Mouse (Mus musculus) urinary bladder, adult 18-20 months (tissue): ENCODE data around the gene Mdp1.

Experiments
- DNase-seq, 2 experiments: peaks; one replicate each; pipeline ENCODE4 v3.0.0; 2022; ENCODE audit warnings: low spot score in 2 of 2, mixed read lengths in 2 of 2

Mdp1 gene

GRCm38 (mm10) chr14:55643060-55643907, 17.0 kb downstream of the Mdp1 start, which contains the start of gene Tm9sf1:
Gene Tm9sf1, minus strand, starts transcription at chr14:55643806.
- DNase-seq = peak; percentile 79 to 96

DNA sequence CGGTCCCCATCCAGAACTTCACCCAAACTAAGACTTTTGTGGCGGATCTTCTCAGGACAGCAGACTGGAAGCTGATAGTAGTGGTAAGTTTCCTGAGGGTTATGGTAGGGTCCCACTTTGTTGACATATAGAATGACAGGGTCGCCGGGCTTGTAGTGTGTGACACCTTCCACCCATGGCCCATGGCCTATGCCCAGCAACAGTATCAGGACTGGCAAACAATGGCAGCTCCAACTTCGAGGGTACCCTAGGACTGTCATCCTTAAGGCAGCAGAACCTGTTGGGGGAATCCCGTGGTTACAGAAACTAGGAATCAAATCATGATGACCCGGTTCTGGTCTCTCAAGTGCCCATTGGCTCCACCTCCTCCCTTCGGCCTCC, 17.6 kb downstream of the Mdp1 start:
- no peak for DNase-seq

DNA sequence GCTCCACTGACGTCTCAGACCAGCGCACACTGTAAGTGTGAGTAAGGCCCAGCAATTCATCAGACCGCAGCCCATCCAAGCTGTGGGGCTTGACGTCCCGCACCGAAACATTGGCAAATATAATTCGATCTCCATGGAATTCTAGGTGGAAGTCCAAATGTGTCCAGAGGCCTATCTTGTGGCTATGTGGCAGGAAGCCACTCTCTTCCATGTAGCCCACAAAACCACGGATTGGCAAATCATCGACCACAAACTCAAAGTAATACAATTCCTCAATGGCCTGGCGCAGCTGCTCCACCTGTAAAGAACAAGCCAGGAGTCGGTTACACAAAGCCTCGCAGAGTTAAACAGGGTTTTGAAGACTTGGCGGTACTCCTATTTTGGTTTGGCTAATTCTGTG, 19.0 kb downstream of the Mdp1 start:
- DNase-seq = no peak

DNA sequence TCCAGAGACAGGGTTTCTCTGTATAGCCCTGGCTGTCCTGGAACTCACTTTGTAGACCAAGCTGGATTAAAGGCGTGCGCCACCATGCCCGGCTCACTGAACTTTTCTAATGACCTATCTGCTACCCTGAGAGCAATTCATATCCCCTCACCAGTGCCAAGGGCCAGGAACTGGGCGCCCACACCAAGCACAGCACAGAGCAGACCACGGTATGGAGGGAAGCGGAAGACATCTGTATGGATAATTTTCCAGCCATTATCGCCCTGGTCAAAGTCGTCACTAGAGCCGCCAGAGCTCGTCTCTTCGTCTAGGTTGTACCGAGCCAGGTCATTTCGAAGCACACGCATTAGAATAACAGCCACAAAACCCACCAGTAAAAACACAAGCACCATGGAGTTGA, 19.5 kb downstream of the Mdp1 start:
- no peak for DNase-seq

GRCm38 (mm10) chr14:55637795-55638194, 22.5 kb downstream of the Mdp1 start, which contains the start of gene Gm49378:
Gene Gm49378, minus strand, starts transcription at chr14:55637895.
- DNase-seq = no peak

GRCm38 (mm10) chr14:55635523-55636007, 24.7 kb downstream of the Mdp1 start, which contains the start of gene Ipo4:
Gene Ipo4, minus strand, starts transcription at chr14:55635957.
- peak in 1 of 2 experiments; percentile 81 for DNase-seq

DNA sequence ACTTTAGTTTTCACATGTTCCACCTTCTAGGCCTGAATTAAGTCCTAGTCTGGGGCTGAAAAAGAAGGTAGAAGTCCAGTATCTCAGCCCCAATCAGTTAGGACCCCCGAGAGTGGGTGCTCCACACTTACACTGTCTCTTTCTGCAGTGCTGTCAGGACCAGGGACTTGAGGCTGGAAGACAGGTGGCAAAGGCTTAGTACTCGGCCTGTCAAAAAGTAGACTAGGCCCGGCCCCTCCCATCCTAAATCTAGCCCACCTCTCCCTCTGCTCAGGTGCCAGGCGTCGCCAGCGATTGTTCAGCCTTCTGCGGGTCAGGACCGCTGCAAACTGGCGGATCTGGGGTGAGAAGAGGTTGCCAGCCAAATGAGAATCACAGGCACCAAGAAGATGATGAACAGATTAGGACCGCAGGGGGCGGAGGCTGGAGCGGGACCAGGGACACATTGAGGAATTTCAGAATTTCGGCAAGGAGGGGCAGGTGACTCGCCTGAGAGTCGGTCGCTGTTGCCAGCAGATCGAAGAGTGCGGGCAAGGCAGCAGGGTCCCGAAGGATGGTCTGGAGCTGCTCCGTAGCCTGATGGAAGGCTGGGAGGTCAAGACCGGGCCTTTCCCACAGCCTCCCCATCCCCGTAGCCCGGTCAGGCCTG, 25.3 kb downstream of the Mdp1 start:
- peak; percentile 16 to 66 for DNase-seq

GRCm38 (mm10) chr14:55629312-55629711, 31.0 kb downstream of the Mdp1 start:
- DNase-seq = peak in 1 of 2 experiments; percentile 47

GRCm38 (mm10) chr14:55628077-55628827, 32.1 kb downstream of the Mdp1 start:
- DNase-seq = no peak

DNA sequence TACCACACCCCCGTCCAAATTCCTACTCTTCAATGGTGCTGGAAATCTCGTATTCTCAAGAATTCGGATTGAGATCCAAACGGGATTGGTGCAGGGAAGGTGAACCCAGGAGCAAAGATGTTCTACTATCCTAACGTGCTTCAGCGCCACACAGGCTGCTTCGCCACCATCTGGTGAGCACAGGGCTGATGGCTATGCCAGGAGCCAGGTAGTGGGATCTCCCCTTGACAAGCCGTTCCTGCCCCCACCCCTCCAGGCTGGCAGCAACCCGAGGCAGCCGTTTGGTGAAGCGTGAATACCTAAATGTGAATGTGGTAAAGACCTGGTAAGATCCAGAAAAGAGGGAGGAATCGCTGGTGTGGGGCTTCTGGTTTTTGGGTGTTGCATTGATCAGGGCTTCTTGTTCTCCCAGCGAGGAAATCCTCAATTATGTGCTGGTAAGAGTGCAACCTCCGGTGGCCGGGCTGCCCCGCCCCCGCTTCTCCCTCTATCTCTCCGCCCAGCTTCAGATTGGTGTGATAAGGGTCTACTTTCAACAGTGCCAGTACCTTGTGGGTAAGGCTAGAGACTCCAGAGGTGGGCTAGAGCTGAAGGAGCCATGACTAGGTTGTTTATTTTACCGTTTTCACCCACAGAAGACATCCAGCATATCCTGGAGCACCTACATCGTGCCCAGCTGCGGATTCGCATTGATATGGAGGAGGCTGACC, 41.7 kb downstream of the Mdp1 start:
- DNase-seq = no peak

DNA sequence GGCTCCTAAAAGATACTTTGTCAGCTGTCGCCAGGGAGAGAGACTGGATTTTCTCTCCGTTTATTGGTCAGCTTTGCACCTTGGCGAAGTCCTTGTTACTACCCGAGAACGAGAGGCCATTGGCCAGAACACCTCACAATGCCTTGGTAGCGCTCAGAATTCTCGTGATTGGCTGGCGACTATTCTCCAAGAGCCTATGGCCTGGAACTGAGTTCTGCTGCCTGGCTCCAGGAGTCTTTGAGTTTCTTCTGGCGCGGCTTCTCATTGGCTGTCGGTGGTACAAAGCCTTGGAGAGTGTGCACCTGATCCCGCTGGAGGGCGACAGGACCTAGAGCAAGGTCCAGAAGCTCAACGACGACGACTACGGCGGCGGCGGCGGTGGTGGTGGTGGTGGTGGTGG, 42.5 kb downstream of the Mdp1 start, which contains the start of gene Rec8:
Gene Rec8 (plus strand): TSS at position 216 of the 400 bp plus-strand sequence.
- no peak for DNase-seq

DNA sequence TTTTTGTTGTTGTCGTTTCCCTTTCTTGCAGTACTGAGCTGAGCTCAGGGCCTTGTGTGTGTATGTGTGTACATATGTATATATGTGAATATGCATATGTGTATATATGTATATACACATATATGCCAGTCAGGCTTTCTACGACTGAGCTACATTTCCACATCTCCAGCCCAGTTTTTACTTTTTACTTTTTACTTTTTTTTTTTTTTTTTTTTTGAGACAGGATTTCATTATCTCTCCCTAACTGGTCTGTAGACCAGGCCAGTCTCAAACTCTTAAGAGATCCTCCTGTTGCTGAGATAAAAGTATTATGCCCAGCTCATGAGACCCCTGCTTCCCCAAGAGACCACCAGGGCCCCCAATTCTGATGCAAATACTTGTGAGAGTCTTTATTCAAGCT, 43.5 kb downstream of the Mdp1 start:
- no peak for DNase-seq

- no peak for DNase-seq
Measured at GRCm38 (mm10) chr14:55615876-55616275, 44.4 kb downstream of the Mdp1 start.

- no peak for DNase-seq
Measured at GRCm38 (mm10) chr14:55614565-55615178, 45.6 kb downstream of the Mdp1 start.

- DNase-seq = no peak
Measured at GRCm38 (mm10) chr14:55613346-55613745, 47.0 kb downstream of the Mdp1 start.

DNA sequence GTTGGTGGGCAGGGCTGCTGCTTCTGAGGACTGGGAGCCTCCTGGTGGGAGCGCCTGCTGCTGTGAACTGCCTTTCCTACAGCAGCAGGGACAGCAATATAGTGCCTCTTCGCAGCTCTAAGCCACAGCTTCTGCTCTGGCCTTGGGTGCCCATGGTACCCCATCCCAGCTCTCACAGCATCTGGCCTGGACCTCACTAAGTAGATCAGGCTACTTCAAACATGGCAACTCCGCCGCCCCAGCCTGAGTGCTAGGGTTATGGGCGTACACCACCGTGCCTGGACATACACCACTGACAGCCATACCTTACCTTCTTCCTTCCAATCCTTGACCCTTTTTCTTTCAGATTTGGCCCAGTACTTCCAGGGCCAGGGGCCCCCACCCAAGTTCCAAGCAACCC, 52.0 kb downstream of the Mdp1 start:
- DNase-seq = no peak
